Mouse (Mus musculus): ENCODE results near the gene Dact1. TPM values are rescaled to one million over a fixed set of nuclear protein-coding genes. Genes with fewer than 3 reads are reported as not detected.

Gene Dact1
- total and polyA plus RNA-seq, 3 experiments, result 2.5 to 3.8 (median 3.8) TPM

GRCm38 (mm10) chr12:71275906-71276595 is 33.6 kb upstream of the Dact1 start:
- H3K79me2 ChIP-seq (replicated peaks; ENCODE audit: control insufficient read depth, insufficient read depth, low read length), result no peaks in the 10 kb centered on the region
- intact Hi-C loops (cut with DNase I), result no loop called here

GRCm38 (mm10) chr12:71279521-71280262 is 30.0 kb upstream of the Dact1 start:
- no peaks in the 10 kb centered on the region for H3K36me3 ChIP-seq (ENCODE audit: control insufficient read depth, insufficient read depth, low read length)
- no peak overlapping the region for H3K27ac ChIP-seq
- DNase-seq, result no peak
- no peak overlapping the region for H3K9ac ChIP-seq (ENCODE audit: low read depth, low read length)
- 45% methylated on average over 12 of the region's 12 CpGs for WGBS
- H3K27me3 ChIP-seq (ENCODE audit: control insufficient read depth, insufficient read depth, low read length), result no peaks in the 10 kb centered on the region; the same call in 1 of the 2 replicates
- intact Hi-C loops (cut with DNase I), result no loop called here
- H3K79me2 ChIP-seq (replicated peaks; ENCODE audit: control insufficient read depth, insufficient read depth, low read length), result no peaks in the 10 kb centered on the region
- TF ChIP-seq EP300 (IDR thresholded peaks at IDR 0.05; ENCODE audit: insufficient read depth, low read depth, low read length), result no peak
- no peak for TF ChIP-seq CTCF (IDR thresholded peaks at IDR 0.05)
- TF ChIP-seq POLR2A (IDR thresholded peaks at IDR 0.05; ENCODE audit: insufficient read depth, low read depth, low read length), result no peak
- no peaks in the 10 kb centered on the region for H3K4me1 ChIP-seq (ENCODE audit: control insufficient read depth, insufficient read depth, low read length)
- no peak overlapping the region for H3K4me3 ChIP-seq

More at GRCm38 (mm10) chr12:71275906-71276595, 33.6 kb upstream of the Dact1 start:
- no peak overlapping the region for H3K4me3 ChIP-seq
- no peaks in the 10 kb centered on the region for H3K4me1 ChIP-seq (ENCODE audit: control insufficient read depth, insufficient read depth, low read length)
- H3K27me3 ChIP-seq (ENCODE audit: control insufficient read depth, insufficient read depth, low read length), result no peaks in the 10 kb centered on the region; the same call in 1 of the 2 replicates
- H3K27ac ChIP-seq, result no peak overlapping the region
- no peak for DNase-seq
- TF ChIP-seq POLR2A (IDR thresholded peaks at IDR 0.05; ENCODE audit: insufficient read depth, low read depth, low read length) (no peak), CTCF (IDR thresholded peaks at IDR 0.05) (no peak), EP300 (IDR thresholded peaks at IDR 0.05; ENCODE audit: insufficient read depth, low read depth, low read length) (no peak)
- H3K36me3 ChIP-seq (ENCODE audit: control insufficient read depth, insufficient read depth, low read length), result no peaks in the 10 kb centered on the region
- 72% methylated on average over 8 of the region's 8 CpGs for WGBS
- no peak overlapping the region for H3K9ac ChIP-seq (ENCODE audit: low read depth, low read length)

GRCm38 (mm10) chr12:71281201-71281768 is 28.4 kb upstream of the Dact1 start:
- Histone ChIP-seq H3K9ac (ENCODE audit: low read depth, low read length) (no peak overlapping the region), H3K36me3 (ENCODE audit: control insufficient read depth, insufficient read depth, low read length) (no peaks in the 10 kb centered on the region), H3K79me2 (replicated peaks; ENCODE audit: control insufficient read depth, insufficient read depth, low read length) (no peaks in the 10 kb centered on the region), H3K4me3 (no peak overlapping the region), H3K4me1 (ENCODE audit: control insufficient read depth, insufficient read depth, low read length) (no peaks in the 10 kb centered on the region), H3K27me3 (ENCODE audit: control insufficient read depth, insufficient read depth, low read length) (no peaks in the 10 kb centered on the region; the same call in 1 of the 2 replicates), H3K27ac (no peak overlapping the region)
- TF ChIP-seq EP300 (IDR thresholded peaks at IDR 0.05; ENCODE audit: insufficient read depth, low read depth, low read length) (no peak), POLR2A (IDR thresholded peaks at IDR 0.05; ENCODE audit: insufficient read depth, low read depth, low read length) (no peak), CTCF (IDR thresholded peaks at IDR 0.05) (no peak)
- WGBS, result 85% methylated on average over 12 of the region's 12 CpGs
- intact Hi-C loops (cut with DNase I), result no loop called here
- no peak for DNase-seq

- intact Hi-C loops (cut with DNase I), result no loop called here
- H3K27me3 ChIP-seq (ENCODE audit: control insufficient read depth, insufficient read depth, low read length), result no peaks in the 10 kb centered on the region
- H3K36me3 ChIP-seq (ENCODE audit: control insufficient read depth, insufficient read depth, low read length), result no peaks in the 10 kb centered on the region
- no peak overlapping the region for H3K9ac ChIP-seq (ENCODE audit: low read depth, low read length)
- no peak for DNase-seq
- TF ChIP-seq EP300 (IDR thresholded peaks at IDR 0.05; ENCODE audit: insufficient read depth, low read depth, low read length), result no peak
- no peak for TF ChIP-seq CTCF (IDR thresholded peaks at IDR 0.05)
- TF ChIP-seq POLR2A (IDR thresholded peaks at IDR 0.05; ENCODE audit: insufficient read depth, low read depth, low read length), result no peak
- no peak overlapping the region for H3K4me3 ChIP-seq
- no peak overlapping the region for H3K27ac ChIP-seq
- no peaks in the 10 kb centered on the region for H3K4me1 ChIP-seq (ENCODE audit: control insufficient read depth, insufficient read depth, low read length)
- no peaks in the 10 kb centered on the region for H3K79me2 ChIP-seq (replicated peaks; ENCODE audit: control insufficient read depth, insufficient read depth, low read length)
Observed at GRCm38 (mm10) chr12:71285399-71285798, 24.3 kb upstream of the Dact1 start.

- no peak for TF ChIP-seq EP300 (IDR thresholded peaks at IDR 0.05; ENCODE audit: insufficient read depth, low read depth, low read length)
- TF ChIP-seq POLR2A (IDR thresholded peaks at IDR 0.05; ENCODE audit: insufficient read depth, low read depth, low read length), result no peak
- no peak for TF ChIP-seq CTCF (IDR thresholded peaks at IDR 0.05)
- WGBS, result 86% methylated on average over 2 of the region's 2 CpGs
- H3K4me1 ChIP-seq (ENCODE audit: control insufficient read depth, insufficient read depth, low read length), result peaks cover 2% of the 10 kb centered on the region
- no peak for DNase-seq
- no peak overlapping the region for H3K9ac ChIP-seq (ENCODE audit: low read depth, low read length)
- intact Hi-C loops (cut with DNase I), result no loop called here
- H3K36me3 ChIP-seq (ENCODE audit: control insufficient read depth, insufficient read depth, low read length), result no peaks in the 10 kb centered on the region
- H3K27ac ChIP-seq, result no peak overlapping the region
- no peak overlapping the region for H3K4me3 ChIP-seq
- H3K27me3 ChIP-seq (ENCODE audit: control insufficient read depth, insufficient read depth, low read length), result no peaks in the 10 kb centered on the region
- H3K79me2 ChIP-seq (replicated peaks; ENCODE audit: control insufficient read depth, insufficient read depth, low read length), result no peaks in the 10 kb centered on the region
Observed at GRCm38 (mm10) chr12:71290460-71290859, 19.2 kb upstream of the Dact1 start.
